Comparison of ENCODE assay signal across 12 mouse cellular contexts in the genomic region with DNA sequence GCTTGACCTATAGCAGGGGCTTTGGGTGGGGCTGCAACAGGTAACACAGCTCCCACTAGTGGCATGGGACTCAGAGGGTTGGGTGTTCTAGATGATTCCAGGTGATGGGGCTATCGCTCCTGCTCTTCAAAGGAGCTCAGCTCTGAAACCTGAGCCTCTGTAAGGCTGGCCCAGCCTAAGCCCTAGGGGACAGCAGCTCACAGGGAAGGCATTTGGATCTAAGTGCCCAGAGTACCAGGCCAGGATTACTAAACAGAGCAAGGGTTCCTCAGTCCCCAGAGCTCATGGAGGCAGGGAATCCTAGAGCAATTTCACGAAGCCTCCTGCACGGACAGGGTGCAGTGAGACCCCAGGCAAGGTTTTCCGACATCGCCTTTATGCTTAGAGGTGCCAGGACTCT. TPM values are rescaled to one million over a fixed set of nuclear protein-coding genes. Genes with fewer than 3 reads are reported as not detected.
A peak's percentile ranks its signal among the peaks of the same experiment; 100 is the strongest.
DNase-seq lines count a peak whose midpoint lies in the region; ATAC-seq and TF ChIP-seq lines count a peak whose summit lies in the region.
"Had no signal": no experiment of that assay in that cellular context is flagged by ENCODE, and none has a peak within 500 bp of the region (broad histone marks: within the 10 kb centered on the region; RNA-seq: fewer than 3 reads in every experiment).

No protein-coding gene starts in this region.

- H3K4me3 ChIP-seq in hindbrain, embryonic 11.5 days (ENCODE audit: low read depth, low read length), result 0 out of 2 replicates have a peak overlapping the region, but pooled peaks have one; percentile 4
- no peak overlapping the region for H3K4me3 ChIP-seq in hindbrain, embryonic 12.5 days
- no peak overlapping the region for H3K4me3 ChIP-seq in CH12.LX (replicated peaks in 1 of 3; ENCODE audit: low read depth in 2 of 3, low read length in 2 of 3, poor library complexity in 1 of 3)
- peak overlapping the region; percentile 11 for H3K4me3 ChIP-seq in limb, embryonic 13.5 days

- no peak for ATAC-seq in hindbrain, embryonic 11.5 days (ENCODE audit: low FRiP score)
- ATAC-seq in hindbrain, embryonic 12.5 days (ENCODE audit: low FRiP score), result no peak
- peak; percentile 25 for ATAC-seq in Patski
- ATAC-seq in limb, embryonic 13.5 days (ENCODE audit: low FRiP score, low read depth), result no peak

- H3K9ac ChIP-seq in hindbrain, embryonic 11.5 days (ENCODE audit: low read depth, low read length), result no peak overlapping the region
- H3K9ac ChIP-seq in hindbrain, embryonic 12.5 days, result no peak overlapping the region
- H3K9ac ChIP-seq in CH12.LX (ENCODE audit: insufficient read depth, low read depth), result no peak overlapping the region
- peak overlapping the region; percentile 25; the same call in 1 of the 2 replicates for H3K9ac ChIP-seq in limb, embryonic 13.5 days

- dilution Hi-C loops in CH12.LX (cut with MboI; ENCODE audit: extremely low pct_ligation_motif_present, extremely low pct_unique_long_range_greater_than_20kb, low sequenced_read_pairs), result no loop called here

- no peaks in the 10 kb centered on the region for H3K79me2 ChIP-seq in CH12.LX (replicated peaks; ENCODE audit: control insufficient read depth, extremely low read depth, insufficient read depth, poor library complexity, severe bottlenecking)

- no peak overlapping the region for H3K4me2 ChIP-seq in hindbrain, embryonic 11.5 days (replicated peaks; ENCODE audit: low read depth, low read length)
- no peak overlapping the region for H3K4me2 ChIP-seq in hindbrain, embryonic 12.5 days (replicated peaks)
- no peak overlapping the region for H3K4me2 ChIP-seq in CH12.LX (ENCODE audit: insufficient read depth, low read depth, poor library complexity, severe bottlenecking)
- peak overlapping the region; percentile 21; the same call in 1 of the 2 replicates for H3K4me2 ChIP-seq in limb, embryonic 13.5 days (replicated peaks)

- H3K27ac ChIP-seq in hindbrain, embryonic 11.5 days (ENCODE audit: low read depth, low read length), result no peak overlapping the region
- H3K27ac ChIP-seq in hindbrain, embryonic 12.5 days, result no peak overlapping the region
- H3K27ac ChIP-seq in CH12.LX (ENCODE audit: insufficient read depth, low read depth), result no peak overlapping the region
- no peak overlapping the region; the same call in 1 of the 2 replicates for H3K27ac ChIP-seq in limb, embryonic 13.5 days

- TF ChIP-seq EP300 in CH12.LX (IDR thresholded peaks at IDR 0.05; ENCODE audit: low read length), result no peak

- TF ChIP-seq CTCF in CH12.LX (conservative IDR thresholded peaks at IDR 0.05 in 1 of 2, IDR thresholded peaks at IDR 0.05 in 1 of 2; ENCODE audit: low read depth in 2 of 2, low read length in 2 of 2) (peak in 1 of 2 experiments; percentile 53; a peak in 2 of 4 replicates), Patski (IDR thresholded peaks at IDR 0.05) (no peak)

- H3K27me3 ChIP-seq in hindbrain, embryonic 11.5 days (ENCODE audit: control insufficient read depth, insufficient read depth, low read length), result no peaks in the 10 kb centered on the region
- H3K27me3 ChIP-seq in hindbrain, embryonic 12.5 days, result no peaks in the 10 kb centered on the region
- H3K27me3 ChIP-seq in CH12.LX (replicated peaks), result no peaks in the 10 kb centered on the region
- H3K27me3 ChIP-seq in Patski, result no peaks in the 10 kb centered on the region
- no peaks in the 10 kb centered on the region for H3K27me3 ChIP-seq in limb, embryonic 13.5 days

- no peaks in the 10 kb centered on the region for H3K36me3 ChIP-seq in hindbrain, embryonic 11.5 days (ENCODE audit: control insufficient read depth, insufficient read depth, low read length)
- no peaks in the 10 kb centered on the region for H3K36me3 ChIP-seq in hindbrain, embryonic 12.5 days
- H3K36me3 ChIP-seq in CH12.LX (replicated peaks in 1 of 2; ENCODE audit: control insufficient read depth in 1 of 2, insufficient read depth in 1 of 2, low read length in 1 of 2), result no peaks in the 10 kb centered on the region
- H3K36me3 ChIP-seq in limb, embryonic 13.5 days, result no peaks in the 10 kb centered on the region

- in situ Hi-C loops in CH12.LX (cut with MboI; ENCODE audit: low pct_ligation_motif_present, low pct_unique_long_range_greater_than_20kb, low sequenced_read_pairs), result loop anchor here (10.0 kb wide), 2 partner anchors 189 to 291 kb away; a partner anchor contains a TSS
- in situ Hi-C loops in Patski (cut with MboI; ENCODE audit: low pct_unique_long_range_greater_than_20kb), result no loop called here

- CTCF ChIA-PET in Patski (lab: Charles Lee), result interaction anchor here (1.0 to 2.6 kb wide), 2 partner anchors 10 to 12 kb away, joined by 3 to 11 read pairs; no protein-coding TSS in a partner anchor

- no peak for DNase-seq in hindbrain, embryonic 11.5 days (ENCODE audit: low spot score)
- DNase-seq in CH12.LX (ENCODE audit: extremely low read depth) (no peak), Patski (ENCODE audit: low read depth, low spot score) (no peak)
- no peak for DNase-seq in spleen, adult 18-20 months
- DNase-seq in testis, postnatal 10 days (ENCODE audit: low spot score), result no peak
- DNase-seq: embryo, embryonic 11 days; kidney, postnatal 4 days; right cerebral cortex, postnatal 25 days; thymus, postnatal 36 days had no signal

- H3K9me3 ChIP-seq in hindbrain, embryonic 11.5 days (ENCODE audit: control insufficient read depth, low read length), result no peaks in the 10 kb centered on the region
- no peaks in the 10 kb centered on the region for H3K9me3 ChIP-seq in hindbrain, embryonic 12.5 days (replicated peaks)
- no peaks in the 10 kb centered on the region for H3K9me3 ChIP-seq in CH12.LX (replicated peaks; ENCODE audit: low read length)
- no peaks in the 10 kb centered on the region for H3K9me3 ChIP-seq in limb, embryonic 13.5 days

- TF ChIP-seq POLR2A in CH12.LX (IDR thresholded peaks at IDR 0.05; ENCODE audit: low read depth, low read length), result no peak

- peak; percentile 3 for TF ChIP-seq RAD21 in CH12.LX (IDR thresholded peaks at IDR 0.05; ENCODE audit: low read depth, low read length)

- 0 out of 2 replicates have a peak, but pooled peaks cover 3% of the 10 kb centered on the region for H3K4me1 ChIP-seq in hindbrain, embryonic 11.5 days (replicated peaks; ENCODE audit: control insufficient read depth, insufficient read depth, low read length)
- H3K4me1 ChIP-seq in hindbrain, embryonic 12.5 days, result peaks cover 21% of the 10 kb centered on the region
- H3K4me1 ChIP-seq in CH12.LX (ENCODE audit: control insufficient read depth in 1 of 2, insufficient read depth in 2 of 2), result peaks cover 9 to 18% of the 10 kb centered on the region in 2 experiments
- H3K4me1 ChIP-seq in limb, embryonic 13.5 days, result peaks cover 40% of the 10 kb centered on the region

- 86% methylated on average over 5 of the region's 5 CpGs for WGBS in hindbrain, embryonic 11.5 days
- 84% methylated on average over 5 of the region's 5 CpGs for WGBS in hindbrain, embryonic 12.5 days
- 73% methylated on average over 5 of the region's 5 CpGs for WGBS in limb, embryonic 13.5 days

- POLR2A ChIA-PET in Patski (lab: Charles Lee), result no interaction called here

TF ChIP-seq in CH12.LX, 34 proteins besides CTCF, POLR2A, EP300 and RAD21:
- TF ChIP-seq ZC3H11A (IDR thresholded peaks at IDR 0.05; ENCODE audit: low read depth, low read length) (no peak), BHLHE40 (IDR thresholded peaks at IDR 0.05; ENCODE audit: low read depth, low read length) (no peak), NELFE (IDR thresholded peaks at IDR 0.05; ENCODE audit: low read depth, low read length) (no peak), MAFK (IDR thresholded peaks at IDR 0.05; ENCODE audit: insufficient replicate concordance, low read length) (no peak), MAX (IDR thresholded peaks at IDR 0.05; ENCODE audit: low read length) (no peak), MYC (IDR thresholded peaks at IDR 0.05; ENCODE audit: low read depth, low read length) (no peak), SMC3 (IDR thresholded peaks at IDR 0.05; ENCODE audit: low read depth, low read length) (no peak; the same call in 1 of the 2 replicates)

RNA-seq across cellular contexts. Expression of a gene that starts 0.7 kb away (rescaled TPM):
- polyA plus RNA-seq in hindbrain, embryonic 11.5 days (2014; fragmentation: Nextera tagmentation; extraction: Ambion mirVana), result 4.4 and 4.7 TPM in 2 replicates
- 7.0 and 7.3 TPM in 2 replicates for polyA plus RNA-seq in hindbrain, embryonic 12.5 days (2016; fragmentation: Nextera tagmentation; extraction: Ambion mirVana)
- total RNA-seq in CH12.LX (2012; rRNA removed) (0.04 TPM in 1 of 2 replicates, not detected in the other), CH12.LX (2014; rRNA removed) (not detected in 2 replicates)
- polyA plus RNA-seq in CH12.LX (2012; ENCODE audit: insufficient read length, low read depth) (0.06 and 0.10 TPM in 2 replicates), Patski (2021) (0.04 TPM)
- polyA plus RNA-seq in limb, embryonic 13.5 days (2015; fragmentation: Nextera tagmentation; extraction: Ambion mirVana), result 8.6 and 8.8 TPM in 2 replicates

RNA-seq across cellular contexts. Expression of a gene that starts 1.4 kb away (rescaled TPM):
- polyA plus RNA-seq in hindbrain, embryonic 11.5 days (2014; fragmentation: Nextera tagmentation; extraction: Ambion mirVana), result 123 and 152 TPM in 2 replicates
- 130 and 136 TPM in 2 replicates for polyA plus RNA-seq in hindbrain, embryonic 12.5 days (2016; fragmentation: Nextera tagmentation; extraction: Ambion mirVana)
- total RNA-seq in CH12.LX (2012; rRNA removed) (0.21 and 0.50 TPM in 2 replicates), CH12.LX (2014; rRNA removed) (0.50 TPM in 1 of 2 replicates, not detected in the other)
- polyA plus RNA-seq in CH12.LX (2012; ENCODE audit: insufficient read length, low read depth) (0.27 TPM in 1 of 2 replicates, not detected in the other), Patski (2021) (not detected)
- polyA plus RNA-seq in limb, embryonic 13.5 days (2015; fragmentation: Nextera tagmentation; extraction: Ambion mirVana), result 3.6 and 3.7 TPM in 2 replicates

RNA-seq across cellular contexts. Expression of a gene that starts 20.7 kb away (rescaled TPM):
- not detected in 2 replicates for polyA plus RNA-seq in hindbrain, embryonic 11.5 days (2014; fragmentation: Nextera tagmentation; extraction: Ambion mirVana)
- not detected in 2 replicates for polyA plus RNA-seq in hindbrain, embryonic 12.5 days (2016; fragmentation: Nextera tagmentation; extraction: Ambion mirVana)
- not detected in 2 replicates for total RNA-seq in CH12.LX (2012; rRNA removed)
- not detected in 2 replicates for total RNA-seq in CH12.LX (2014; rRNA removed)
- polyA plus RNA-seq in CH12.LX (2012; ENCODE audit: insufficient read length, low read depth), result not detected in 2 replicates
- not detected for polyA plus RNA-seq in Patski (2021)
- 1.6 and 2.8 TPM in 2 replicates for polyA plus RNA-seq in limb, embryonic 13.5 days (2015; fragmentation: Nextera tagmentation; extraction: Ambion mirVana)
- polyA plus RNA-seq: frontal cortex, adult 2 months had no signal

Comparison
In these comparisons a context has a peak if more than half of its experiments do, and no peak if none do; other contexts are left out.
1. H3K4me3 ChIP-seq: peak in hindbrain, embryonic 11.5 days (single experiment) and limb, embryonic 13.5 days (single experiment); none in hindbrain, embryonic 12.5 days (single experiment) and CH12.LX (0 of 3).
2. RNA of a gene that starts 1.4 kb away (polyA plus RNA-seq): 130 to 136 TPM in hindbrain, embryonic 12.5 days and 123 to 152 TPM in hindbrain, embryonic 11.5 days; 3.6 to 3.7 TPM in limb, embryonic 13.5 days, 0.27 TPM in CH12.LX and not detected in Patski (single experiment); every median in the first group is over 10 times any median in the second.